Mouse (Mus musculus) lung, postnatal 0 days (tissue): ENCODE data around the gene Vmn1r40. TPM values are rescaled to one million over a fixed set of nuclear protein-coding genes. Genes with fewer than 3 reads are reported as not detected.
A peak's percentile ranks its signal among the peaks of the same experiment; 100 is the strongest.

ENCODE experiments used
- ATAC-seq: fragments of 200-750 bp; cut with Nextera tagmentation; 2 replicates; pipeline ENCODE4 v1.8.0; 2017; ENCODE audit warnings: moderate library complexity
- DNase-seq: peaks from one replicate; pipeline ENCODE4 v3.0.0-alpha.2; 2016; ENCODE audit warnings: low spot score
- H3K27ac ChIP-seq: fragments of 300-500 bp; sonication (generic); 2 replicates; pipeline ENCODE4 v1.5.1; 2014; ENCODE audit warnings: antibody characterized with exemption, mild to moderate bottlenecking, low read length, mixed read lengths
- H3K27me3 ChIP-seq: fragments of 300-500 bp; sonication (generic); replicated peaks from 2 replicates; pipeline ENCODE4 v1.6.1; 2014; ENCODE audit warnings: low read length, mixed read lengths; ENCODE audit not compliant: insufficient read depth
- H3K36me3 ChIP-seq: fragments of 300-500 bp; sonication (generic); 2 replicates; pipeline ENCODE4 v1.6.1; 2014; ENCODE audit warnings: low read length, mixed read lengths; ENCODE audit not compliant: insufficient read depth
- H3K4me1 ChIP-seq: fragments of 300-500 bp; sonication (generic); 2 replicates; pipeline ENCODE4 v1.6.1; 2014; ENCODE audit warnings: antibody characterized with exemption, low read depth, low read length, mixed read lengths; ENCODE audit not compliant: insufficient read depth
- H3K4me2 ChIP-seq: fragments of 300-500 bp; sonication (generic); replicated peaks from 2 replicates; pipeline ENCODE4 v1.6.1; 2014; ENCODE audit warnings: low read depth, mild to moderate bottlenecking, low read length, moderate library complexity, mixed read lengths
- H3K4me3 ChIP-seq: fragments of 300-500 bp; sonication (generic); 2 replicates; pipeline ENCODE4 v1.5.1; 2014; ENCODE audit warnings: low read depth, low read length
- H3K9ac ChIP-seq: fragments of 300-500 bp; sonication (generic); replicated peaks from 2 replicates; pipeline ENCODE4 v1.6.1; 2014; ENCODE audit warnings: low read depth, mild to moderate bottlenecking
- H3K9me3 ChIP-seq: fragments of 300-500 bp; sonication (generic); 2 replicates; pipeline ENCODE4 v1.6.1; 2016; ENCODE audit warnings: low read length, mixed read lengths
- CTCF ChIP-seq: IDR thresholded peaks from 2 replicates; pipeline ENCODE4 v1.5.1; 2016; ENCODE audit warnings: antibody characterized with exemption, mild to moderate bottlenecking
- EP300 ChIP-seq: IDR thresholded peaks from 2 replicates; pipeline ENCODE4 v1.6.1; 2016; ENCODE audit warnings: antibody characterized with exemption, mild to moderate bottlenecking, control low read depth
- WGBS: fragments of 180-500 bp; shearing (Covaris S2); extraction: QIAGEN DNeasy Blood & Tissue Kit; methylation state at CpG from one replicate; pipeline ENCODE4 v1.1.7; 2014; 5-methylcytosine and 5-hydroxymethylcytosine counted together
- polyA plus RNA-seq: library from polyadenylated mRNA; unstranded; fragments of >200 nt; fragmentation: Nextera tagmentation; extraction: Ambion mirVana; gene quantifications from 2 replicates; pipeline ENCODE4 v1.2.1, GENCODE M21; 2015

Vmn1r40 gene
- polyA plus RNA-seq, 1 experiment from 2014 or later: not detected

GRCm38 (mm10) chr6:89673135-89673780 is 34.1 kb upstream of the Vmn1r40 start:
- DNase-seq (no peak), ATAC-seq (no peak)
- no peaks in the 10 kb centered on the region for H3K9me3 ChIP-seq
- H3K4me3 ChIP-seq: no peak overlapping the region
- no peak for TF ChIP-seq CTCF
- no peak for TF ChIP-seq EP300
- H3K27me3 ChIP-seq: no peaks in the 10 kb centered on the region
- no peak overlapping the region for H3K4me2 ChIP-seq
- H3K36me3 ChIP-seq: peaks cover 4% of the 10 kb centered on the region; the same call in 1 of the 2 replicates
- H3K27ac ChIP-seq: no peak overlapping the region
- no peak overlapping the region for H3K9ac ChIP-seq
- 75% methylated on average over 11 of the region's 11 CpGs for WGBS
- no peaks in the 10 kb centered on the region for H3K4me1 ChIP-seq

DNA sequence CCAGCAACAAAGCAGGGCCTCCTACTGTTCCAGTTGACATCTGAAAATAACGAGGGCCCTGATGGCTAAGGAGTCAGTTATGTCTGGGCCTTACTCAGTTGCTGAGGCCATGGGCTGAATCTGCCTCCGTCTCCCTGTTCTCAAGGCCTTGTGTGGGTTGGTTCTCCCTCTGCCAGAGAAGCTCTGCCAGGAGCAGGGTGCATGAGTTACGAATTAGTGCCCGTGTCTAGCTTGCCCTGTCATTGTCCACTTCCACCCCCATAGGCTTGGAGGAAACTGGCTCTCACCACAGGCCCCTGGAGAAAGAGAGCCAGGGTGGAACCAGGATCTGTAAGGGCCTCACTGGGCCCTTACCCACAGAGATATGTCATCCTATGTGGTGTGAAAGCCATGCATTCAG is 28.8 kb upstream of the Vmn1r40 start:
- ATAC-seq (no peak), DNase-seq (no peak)
- no peak overlapping the region for H3K4me2 ChIP-seq
- no peak overlapping the region for H3K4me3 ChIP-seq
- H3K9me3 ChIP-seq: no peaks in the 10 kb centered on the region
- no peak overlapping the region for H3K27ac ChIP-seq
- TF ChIP-seq EP300 (no peak), CTCF (no peak)
- no peaks in the 10 kb centered on the region for H3K27me3 ChIP-seq
- H3K4me1 ChIP-seq: no peaks in the 10 kb centered on the region
- no peak overlapping the region for H3K9ac ChIP-seq
- peaks cover 4% of the 10 kb centered on the region; the same call in 1 of the 2 replicates for H3K36me3 ChIP-seq
- WGBS: 72% methylated on average over 4 of the region's 4 CpGs

GRCm38 (mm10) chr6:89679291-89679835 is 28.0 kb upstream of the Vmn1r40 start:
- WGBS: 18% methylated on average over 10 of the region's 10 CpGs

DNA sequence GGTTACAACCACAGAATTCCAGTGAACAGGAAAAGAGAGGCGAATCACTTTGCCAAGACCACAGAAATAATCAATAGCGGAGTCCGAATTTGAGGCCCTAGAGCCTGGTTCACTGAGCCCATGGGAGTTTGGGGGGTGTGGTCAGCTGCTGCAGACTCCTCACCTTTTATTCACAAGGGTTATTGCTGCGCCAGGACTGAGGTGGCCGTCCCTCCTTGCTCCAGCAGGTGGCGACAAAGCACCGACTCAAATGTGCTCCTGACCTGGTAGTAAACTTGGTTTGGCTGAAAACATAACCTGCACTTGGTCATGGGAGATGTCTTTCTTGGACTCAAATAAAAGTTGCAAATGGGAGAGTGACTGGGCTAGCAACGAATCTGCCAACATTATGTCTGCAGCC is 27.2 kb upstream of the Vmn1r40 start:
- Histone ChIP-seq H3K9ac (no peak overlapping the region), H3K4me3 (no peak overlapping the region), H3K27ac (no peak overlapping the region), H3K4me2 (no peak overlapping the region), H3K36me3 (peaks cover 4% of the 10 kb centered on the region; the same call in 1 of the 2 replicates), H3K4me1 (no peaks in the 10 kb centered on the region), H3K9me3 (no peaks in the 10 kb centered on the region), H3K27me3 (no peaks in the 10 kb centered on the region)
- DNase-seq (peak; percentile 78), ATAC-seq (peak; percentile 67)
- TF ChIP-seq CTCF (peak; percentile 94), EP300 (no peak)
- WGBS: 9% methylated on average over 8 of the region's 8 CpGs

More at GRCm38 (mm10) chr6:89679291-89679835, 28.0 kb upstream of the Vmn1r40 start:
- Histone ChIP-seq H3K4me2 (no peak overlapping the region), H3K27ac (no peak overlapping the region), H3K27me3 (no peaks in the 10 kb centered on the region), H3K4me1 (no peaks in the 10 kb centered on the region), H3K9me3 (no peaks in the 10 kb centered on the region), H3K36me3 (peaks cover 4% of the 10 kb centered on the region; the same call in 1 of the 2 replicates), H3K9ac (no peak overlapping the region), H3K4me3 (no peak overlapping the region)
- peak; percentile 69 for DNase-seq
- ATAC-seq: peak; percentile 55; the same call in 1 of the 2 replicates
- TF ChIP-seq CTCF (peak; percentile 92), EP300 (no peak)

- Histone ChIP-seq H3K9ac (no peak overlapping the region), H3K4me2 (no peak overlapping the region), H3K4me3 (no peak overlapping the region), H3K9me3 (no peaks in the 10 kb centered on the region), H3K27ac (no peak overlapping the region), H3K4me1 (no peaks in the 10 kb centered on the region), H3K36me3 (no peaks in the 10 kb centered on the region), H3K27me3 (no peaks in the 10 kb centered on the region)
- 41% methylated on average over 1 of the region's 1 CpGs for WGBS
- ATAC-seq (no peak), DNase-seq (no peak)
- TF ChIP-seq EP300 (no peak), CTCF (peak; percentile 41; the same call in 1 of the 2 replicates)
These were observed 23.1 kb upstream of the Vmn1r40 start for GRCm38 (mm10) chr6:89684231-89684630.

GRCm38 (mm10) chr6:89687100-89687499 is 20.2 kb upstream of the Vmn1r40 start:
- TF ChIP-seq EP300 (no peak), CTCF (no peak)
- Histone ChIP-seq H3K4me3 (no peak overlapping the region), H3K36me3 (no peaks in the 10 kb centered on the region), H3K4me2 (no peak overlapping the region), H3K27ac (no peak overlapping the region), H3K9ac (no peak overlapping the region), H3K9me3 (no peaks in the 10 kb centered on the region), H3K27me3 (no peaks in the 10 kb centered on the region), H3K4me1 (no peaks in the 10 kb centered on the region)
- DNase-seq (no peak), ATAC-seq (no peak)
- WGBS: 77% methylated on average over 1 of the region's 1 CpGs
